Mouse (Mus musculus) heart, adult 2 months (tissue): Measurements from ENCODE around the gene Fgfbp3.

Source experiments
- CTCF ChIP-seq: fragments of 200-600 bp; IDR thresholded peaks from 2 replicates; pipeline ENCODE4 v1.8.1; 2022; ENCODE audit warnings: antibody characterized with exemption, mild to moderate bottlenecking, moderate library complexity
- EP300 ChIP-seq: fragments of 200-500 bp; IDR thresholded peaks from 2 replicates; pipeline ENCODE4 v1.6.1; 2011; ENCODE audit warnings: low read depth, low read length, control low read depth; ENCODE audit not compliant: insufficient read depth
- POLR2A ChIP-seq: fragments of 200-500 bp; IDR thresholded peaks from 2 replicates; pipeline ENCODE4 v1.6.1; 2011; ENCODE audit warnings: mild to moderate bottlenecking, low read depth, low read length, control low read depth; ENCODE audit not compliant: insufficient read depth

GRCm38 (mm10) chr19:36886316-36886715 lies 33.1 kb downstream of the Fgfbp3 start:
- TF ChIP-seq POLR2A (no peak), EP300 (no peak), CTCF (peak; percentile 61)
